Comparison of ENCODE assay signal across 19 mouse cellular contexts in the genomic region with DNA sequence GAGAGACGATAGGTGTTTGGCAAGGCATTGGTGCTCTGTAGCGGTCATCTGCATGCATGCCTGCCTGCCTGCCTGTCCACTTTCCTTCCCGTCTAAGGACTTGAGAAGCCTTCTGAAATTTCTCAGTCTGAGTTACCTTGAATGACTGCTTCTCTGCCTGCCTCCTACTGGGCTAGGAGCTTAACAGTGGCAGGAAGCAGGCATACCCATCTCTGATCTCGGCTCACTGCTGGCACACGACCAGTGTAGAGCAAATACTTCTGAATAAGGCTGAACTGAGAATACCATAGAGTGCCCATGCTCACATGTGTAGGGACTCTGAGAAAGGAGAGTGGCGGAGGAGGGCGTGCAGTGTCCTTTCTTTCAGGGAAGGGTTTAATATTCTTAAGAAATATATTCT.
DNase-seq lines count a peak whose midpoint lies in the region; ATAC-seq and TF ChIP-seq lines count a peak whose summit lies in the region.
"Had no signal": no experiment of that assay in that cellular context is flagged by ENCODE, and none has a peak within 500 bp of the region (broad histone marks: within the 10 kb centered on the region; RNA-seq: fewer than 3 reads in every experiment).

No protein-coding gene starts in this region.

- no peak overlapping the region for H3K4me2 ChIP-seq in lung, postnatal 0 days (replicated peaks; ENCODE audit: low read depth, low read length)
- no peak overlapping the region for H3K4me2 ChIP-seq in liver, embryonic 12.5 days
- H3K4me2 ChIP-seq: embryonic facial prominence, embryonic 12.5 days; embryonic facial prominence, embryonic 15.5 days; heart, embryonic 11.5 days; hindbrain, embryonic 12.5 days had no signal

- no peaks in the 10 kb centered on the region for H3K27me3 ChIP-seq in lung, postnatal 0 days (replicated peaks; ENCODE audit: insufficient read depth, low read length)
- H3K27me3 ChIP-seq in liver, embryonic 12.5 days (replicated peaks) = no peaks in the 10 kb centered on the region
- H3K27me3 ChIP-seq: embryonic facial prominence, embryonic 12.5 days; embryonic facial prominence, embryonic 15.5 days; hindbrain, embryonic 12.5 days had no signal

- DNase-seq in heart, adult 11 months = peak; percentile 58
- no peak for DNase-seq in heart, adult 18-20 months
- peak; percentile 69 for DNase-seq in lung, postnatal 0 days (ENCODE audit: low spot score)
- DNase-seq in lung, adult 2 months = no peak
- DNase-seq in lung, postnatal 36 days = peak; percentile 45
- DNase-seq in cerebellum, postnatal 36 days = no peak
- no peak for DNase-seq in frontal cortex, postnatal 36 days (ENCODE audit: low spot score in 2 of 2)
- DNase-seq: adrenal gland, adult 8-10 months; cerebellum, adult 18-20 months; cerebellum, adult 9-10 months; forebrain, postnatal 0 days had no signal

- ATAC-seq in lung, postnatal 0 days = peak; percentile 53
- no peak for ATAC-seq in liver, embryonic 12.5 days
- ATAC-seq: activated CD4-positive, CD25-positive, alpha-beta regulatory T cell, adult 4 months; CD4-positive, CD25-positive, alpha-beta regulatory T cell, adult 4 months; forebrain, embryonic 14.5 days; forebrain, postnatal 0 days had no signal

- H3K9me3 ChIP-seq in lung, postnatal 0 days (ENCODE audit: low read length) = no peaks in the 10 kb centered on the region
- no peaks in the 10 kb centered on the region for H3K9me3 ChIP-seq in liver, embryonic 12.5 days (replicated peaks)
- H3K9me3 ChIP-seq: embryonic facial prominence, embryonic 12.5 days; embryonic facial prominence, embryonic 15.5 days; hindbrain, embryonic 12.5 days had no signal

- no peak overlapping the region for H3K4me3 ChIP-seq in lung, postnatal 0 days (ENCODE audit: low read depth, low read length)
- no peak overlapping the region for H3K4me3 ChIP-seq in lung, adult 2 months (replicated peaks; ENCODE audit: extremely low read depth, low read depth, low read length)
- no peak overlapping the region for H3K4me3 ChIP-seq in liver, embryonic 12.5 days
- H3K4me3 ChIP-seq: embryonic facial prominence, embryonic 12.5 days; embryonic facial prominence, embryonic 15.5 days; hindbrain, embryonic 12.5 days had no signal

- peak overlapping the region; percentile 54 for H3K27ac ChIP-seq in lung, postnatal 0 days (ENCODE audit: low read length)
- H3K27ac ChIP-seq in liver, embryonic 12.5 days = no peak overlapping the region
- H3K27ac ChIP-seq: embryonic facial prominence, embryonic 12.5 days; embryonic facial prominence, embryonic 15.5 days; hindbrain, embryonic 12.5 days had no signal

- peak; percentile 45 for TF ChIP-seq CTCF in lung, postnatal 0 days (IDR thresholded peaks at IDR 0.05)
- no peak for TF ChIP-seq CTCF in lung, adult 2 months (IDR thresholded peaks at IDR 0.05; ENCODE audit: insufficient read depth, low read length)

- 52% methylated on average over 7 of the region's 7 CpGs for WGBS in lung, postnatal 0 days
- WGBS in lung, adult 2 months = 63% methylated on average over 7 of the region's 7 CpGs
- WGBS in liver, embryonic 12.5 days (ENCODE audit: insufficient replicate concordance) = 71% methylated on average over 7 of the region's 7 CpGs

- no peak for TF ChIP-seq EP300 in lung, postnatal 0 days (IDR thresholded peaks at IDR 0.05)

- no peak overlapping the region for H3K9ac ChIP-seq in lung, postnatal 0 days (replicated peaks; ENCODE audit: low read depth)
- H3K9ac ChIP-seq in liver, embryonic 12.5 days = no peak overlapping the region
- H3K9ac ChIP-seq: embryonic facial prominence, embryonic 12.5 days; embryonic facial prominence, embryonic 15.5 days; forebrain, postnatal 0 days; hindbrain, embryonic 12.5 days had no signal

- TF ChIP-seq POLR2A in lung, adult 2 months (IDR thresholded peaks at IDR 0.05; ENCODE audit: borderline replicate concordance, extremely low read depth, low read depth, low read length) = no peak

- H3K36me3 ChIP-seq in lung, postnatal 0 days (ENCODE audit: insufficient read depth, low read length) = no peaks in the 10 kb centered on the region
- H3K36me3 ChIP-seq in liver, embryonic 12.5 days = no peaks in the 10 kb centered on the region
- H3K36me3 ChIP-seq: embryonic facial prominence, embryonic 12.5 days; embryonic facial prominence, embryonic 15.5 days; hindbrain, embryonic 12.5 days had no signal

- H3K4me1 ChIP-seq in lung, postnatal 0 days (ENCODE audit: insufficient read depth, low read depth, low read length) = peaks cover 9% of the 10 kb centered on the region; the same call in 1 of the 2 replicates
- H3K4me1 ChIP-seq in lung, adult 2 months (ENCODE audit: control insufficient read depth, insufficient read depth, low read length) = peaks cover 2% of the 10 kb centered on the region
- no peaks in the 10 kb centered on the region for H3K4me1 ChIP-seq in liver, embryonic 12.5 days
- H3K4me1 ChIP-seq: embryonic facial prominence, embryonic 15.5 days had no signal

Comparison
In these comparisons a context has a peak if more than half of its experiments do, and no peak if none do; other contexts are left out.
1. DNase-seq: peak in heart, adult 11 months (single experiment), lung, postnatal 0 days (single experiment) and lung, postnatal 36 days (single experiment); none in heart, adult 18-20 months (0 of 2), lung, adult 2 months (single experiment), cerebellum, postnatal 36 days (0 of 2) and frontal cortex, postnatal 36 days (0 of 2).